Mouse (Mus musculus) liver, embryonic 14.5 days (tissue): ENCODE results near the gene Lrg1.

Experiments used
- CTCF ChIP-seq: IDR thresholded peaks from 2 replicates; pipeline ENCODE4 v1.5.1; 2016; ENCODE audit warnings: antibody characterized with exemption, low read depth, control low read depth
- EP300 ChIP-seq: IDR thresholded peaks from 2 replicates; pipeline ENCODE4 v1.6.1; 2016; ENCODE audit warnings: antibody characterized with exemption, low read depth

GRCm38 (mm10) chr17:56078880-56079795 lies 42.7 kb downstream of the Lrg1 start, which contains the start of gene Hdgfl2:
- TF ChIP-seq EP300 (no peak), CTCF (0 out of 2 replicates have a peak, but pooled peaks have one; percentile 3)
